Mouse (Mus musculus) forebrain, embryonic 10.5 days (tissue): ENCODE data around the gene Spo11. TPM values are rescaled to one million over a fixed set of nuclear protein-coding genes. Genes with fewer than 3 reads are reported as not detected.

Source experiments
- DNase-seq: peaks from one replicate; pipeline ENCODE4 v3.0.0-alpha.2; 2017; ENCODE audit warnings: low spot score; ENCODE audit errors: extremely low spot score
- H3K27ac ChIP-seq: fragments of 300-500 bp; sonication (generic); 2 replicates; pipeline ENCODE4 v1.5.1; 2016; ENCODE audit warnings: mild to moderate bottlenecking
- H3K27me3 ChIP-seq: fragments of 300-500 bp; sonication (generic); 2 replicates; pipeline ENCODE4 v1.6.1; 2016; ENCODE audit warnings: mild to moderate bottlenecking; ENCODE audit not compliant: poor library complexity, severe bottlenecking
- H3K36me3 ChIP-seq: fragments of 300-500 bp; sonication (generic); replicated peaks from 2 replicates; pipeline ENCODE4 v1.6.1; 2016; ENCODE audit warnings: mild to moderate bottlenecking, moderate library complexity
- H3K4me1 ChIP-seq: fragments of 300-500 bp; sonication (generic); 2 replicates; pipeline ENCODE4 v1.6.1; 2016
- H3K4me3 ChIP-seq: fragments of 300-500 bp; sonication (generic); 2 replicates; pipeline ENCODE4 v1.5.1; 2016; ENCODE audit warnings: mild to moderate bottlenecking, moderate library complexity
- H3K9me3 ChIP-seq: fragments of 300-500 bp; sonication (generic); 2 replicates; pipeline ENCODE4 v1.6.1; 2016; ENCODE audit warnings: mild to moderate bottlenecking, moderate library complexity
- WGBS: fragments of 180-500 bp; shearing (Covaris S2); methylation state at CpG from one replicate; pipeline ENCODE4 v1.1.7; 2016; 5-methylcytosine and 5-hydroxymethylcytosine counted together
- polyA plus RNA-seq: library from polyadenylated mRNA; unstranded; fragments of >200 nt; fragmentation: Nextera tagmentation; extraction: Ambion mirVana; gene quantifications from 2 replicates; pipeline ENCODE4 v1.2.1, GENCODE M21; 2016

Gene Spo11
- polyA plus RNA-seq, 1 experiment from 2014 or later: 0.73 TPM

GRCm38 (mm10) chr2:172997748-172998147 is 20.2 kb downstream of the Spo11 start:
- no peak overlapping the region for H3K27ac ChIP-seq
- peaks cover 16% of the 10 kb centered on the region for H3K36me3 ChIP-seq
- DNase-seq: no peak
- H3K4me1 ChIP-seq: peaks cover 30% of the 10 kb centered on the region
- 73% methylated on average over 11 of the region's 11 CpGs for WGBS
- H3K4me3 ChIP-seq: no peak overlapping the region
- no peaks in the 10 kb centered on the region for H3K9me3 ChIP-seq
- peaks cover 8% of the 10 kb centered on the region for H3K27me3 ChIP-seq

- 69% methylated on average over 7 of the region's 7 CpGs for WGBS
- H3K4me1 ChIP-seq: peaks cover 30% of the 10 kb centered on the region
- no peak for DNase-seq
Measured at GRCm38 (mm10) chr2:172998478-172998877, 21.0 kb downstream of the Spo11 start.

GRCm38 (mm10) chr2:172999630-173000284 is 22.3 kb downstream of the Spo11 start, which contains the start of gene Rae1:
Gene Rae1 (plus strand): TSS chr2:173000117.
- peak; percentile 99 for DNase-seq
- H3K4me1 ChIP-seq: peaks cover 30% of the 10 kb centered on the region
- peak within 1 kb of the TSS; percentile 98 for H3K27ac ChIP-seq
- H3K9me3 ChIP-seq: no peaks in the 10 kb centered on the region
- peak within 1 kb of the TSS; percentile 99 for H3K4me3 ChIP-seq
- peaks cover 36% of the 10 kb centered on the region for H3K36me3 ChIP-seq
- peaks cover 8% of the 10 kb centered on the region for H3K27me3 ChIP-seq
- under 1% methylated on average over 45 of the region's 45 CpGs for WGBS

More at GRCm38 (mm10) chr2:172998478-172998877, 21.0 kb downstream of the Spo11 start:
- Histone ChIP-seq H3K27me3 (peaks cover 8% of the 10 kb centered on the region), H3K9me3 (no peaks in the 10 kb centered on the region), H3K4me3 (no peak overlapping the region), H3K27ac (no peak overlapping the region), H3K36me3 (peaks cover 24% of the 10 kb centered on the region)

GRCm38 (mm10) chr2:173000285-173000652 is 22.8 kb downstream of the Spo11 start:
- no peak for DNase-seq
- Histone ChIP-seq H3K27ac (peak overlapping the region; percentile 98), H3K4me1 (peaks cover 30% of the 10 kb centered on the region), H3K9me3 (no peaks in the 10 kb centered on the region), H3K36me3 (peaks cover 41% of the 10 kb centered on the region), H3K4me3 (peak overlapping the region; percentile 99), H3K27me3 (peaks cover 8% of the 10 kb centered on the region)
- WGBS: under 1% methylated on average over 42 of the region's 42 CpGs

- Histone ChIP-seq H3K36me3 (peaks cover 48% of the 10 kb centered on the region), H3K4me3 (peak overlapping the region; percentile 99), H3K27ac (peak overlapping the region; percentile 98), H3K9me3 (no peaks in the 10 kb centered on the region), H3K4me1 (peaks cover 27% of the 10 kb centered on the region), H3K27me3 (peaks cover 8% of the 10 kb centered on the region)
- 31% methylated on average over 8 of the region's 8 CpGs for WGBS
- DNase-seq: no peak
Measured at GRCm38 (mm10) chr2:173000921-173001320, 23.4 kb downstream of the Spo11 start.

- Histone ChIP-seq H3K4me1 (peaks cover 23% of the 10 kb centered on the region), H3K27ac (no peak overlapping the region), H3K27me3 (no peaks in the 10 kb centered on the region), H3K36me3 (peaks cover 76% of the 10 kb centered on the region), H3K9me3 (no peaks in the 10 kb centered on the region), H3K4me3 (no peak overlapping the region)
- 93% methylated on average over 8 of the region's 8 CpGs for WGBS
- DNase-seq: no peak
Measured at GRCm38 (mm10) chr2:173003737-173004136, 26.2 kb downstream of the Spo11 start.

- WGBS: 80% methylated on average over 3 of the region's 3 CpGs
- DNase-seq: no peak
- Histone ChIP-seq H3K9me3 (no peaks in the 10 kb centered on the region), H3K27me3 (no peaks in the 10 kb centered on the region), H3K4me3 (no peak overlapping the region), H3K4me1 (no peaks in the 10 kb centered on the region), H3K36me3 (peaks cover 100% of the 10 kb centered on the region), H3K27ac (no peak overlapping the region)
Measured at GRCm38 (mm10) chr2:173010220-173010717, 32.8 kb downstream of the Spo11 start.

- Histone ChIP-seq H3K4me1 (no peaks in the 10 kb centered on the region), H3K27ac (no peak overlapping the region), H3K27me3 (no peaks in the 10 kb centered on the region), H3K4me3 (no peak overlapping the region), H3K36me3 (peaks cover 100% of the 10 kb centered on the region), H3K9me3 (no peaks in the 10 kb centered on the region)
- 95% methylated on average over 8 of the region's 8 CpGs for WGBS
- no peak for DNase-seq
Measured at GRCm38 (mm10) chr2:173011440-173011839, 33.9 kb downstream of the Spo11 start.

- Histone ChIP-seq H3K27me3 (peaks cover 26% of the 10 kb centered on the region), H3K4me3 (no peak overlapping the region), H3K27ac (no peak overlapping the region), H3K9me3 (no peaks in the 10 kb centered on the region), H3K36me3 (peaks cover 67% of the 10 kb centered on the region), H3K4me1 (peaks cover 16% of the 10 kb centered on the region)
- 83% methylated on average over 7 of the region's 7 CpGs for WGBS
- no peak for DNase-seq
Measured at GRCm38 (mm10) chr2:173014741-173015287, 37.3 kb downstream of the Spo11 start.

GRCm38 (mm10) chr2:173017940-173018339 is 40.4 kb downstream of the Spo11 start:
- Histone ChIP-seq H3K27me3 (peaks cover 44% of the 10 kb centered on the region), H3K4me1 (peaks cover 37% of the 10 kb centered on the region), H3K4me3 (no peak overlapping the region), H3K27ac (no peak overlapping the region), H3K36me3 (peaks cover 36% of the 10 kb centered on the region), H3K9me3 (no peaks in the 10 kb centered on the region)
- 52% methylated on average over 6 of the region's 6 CpGs for WGBS
- DNase-seq: no peak

- Histone ChIP-seq H3K4me1 (peaks cover 44% of the 10 kb centered on the region), H3K4me3 (no peak overlapping the region), H3K9me3 (no peaks in the 10 kb centered on the region), H3K27ac (no peak overlapping the region), H3K36me3 (peaks cover 35% of the 10 kb centered on the region), H3K27me3 (peaks cover 44% of the 10 kb centered on the region)
- DNase-seq: no peak
- 23% methylated on average over 8 of the region's 8 CpGs for WGBS
Measured at GRCm38 (mm10) chr2:173018618-173019017, 41.1 kb downstream of the Spo11 start.

GRCm38 (mm10) chr2:173019322-173019721 is 41.8 kb downstream of the Spo11 start:
- no peak for DNase-seq
- 16% methylated on average over 9 of the region's 9 CpGs for WGBS

GRCm38 (mm10) chr2:173019790-173020189 is 42.3 kb downstream of the Spo11 start:
- Histone ChIP-seq H3K27ac (peak overlapping the region; percentile 86), H3K4me3 (peak overlapping the region; percentile 55), H3K4me1 (peaks cover 55% of the 10 kb centered on the region), H3K9me3 (no peaks in the 10 kb centered on the region), H3K36me3 (peaks cover 35% of the 10 kb centered on the region), H3K27me3 (peaks cover 44% of the 10 kb centered on the region)
- peak; percentile 89 for DNase-seq
- WGBS: under 1% methylated on average over 29 of the region's 29 CpGs

More at GRCm38 (mm10) chr2:173019322-173019721, 41.8 kb downstream of the Spo11 start:
- Histone ChIP-seq H3K9me3 (no peaks in the 10 kb centered on the region), H3K27ac (peak overlapping the region; percentile 86), H3K4me1 (peaks cover 51% of the 10 kb centered on the region), H3K27me3 (peaks cover 44% of the 10 kb centered on the region), H3K4me3 (peak overlapping the region; percentile 55), H3K36me3 (peaks cover 35% of the 10 kb centered on the region)
